ENCODE assay signal across 8 mouse cellular contexts in genomic region chr10:41518508-41518980, GRCm38 (mm10). TPM values are rescaled to one million over a fixed set of nuclear protein-coding genes. Genes with fewer than 3 reads are reported as not detected.
DNase-seq lines count a peak whose midpoint lies in the region; ATAC-seq and TF ChIP-seq lines count a peak whose summit lies in the region.

No protein-coding gene starts in this region.

- WGBS in intestine, postnatal 0 days, result 0% methylated on average over 23 of the region's 23 CpGs
- WGBS in midbrain, embryonic 10.5 days, result under 1% methylated on average over 23 of the region's 23 CpGs
- 0% methylated on average over 23 of the region's 23 CpGs for WGBS in small intestine, adult 2 months

- H3K4me1 ChIP-seq in intestine, postnatal 0 days (replicated peaks; ENCODE audit: control insufficient read depth, insufficient read depth, low read length), result peaks cover 8% of the 10 kb centered on the region
- H3K4me1 ChIP-seq in midbrain, embryonic 10.5 days, result peaks cover 33% of the 10 kb centered on the region
- peaks cover 6% of the 10 kb centered on the region; the same call in 1 of the 2 replicates for H3K4me1 ChIP-seq in small intestine, adult 2 months (ENCODE audit: control insufficient read depth, insufficient read depth, insufficient read length, low read length)

- peak; percentile 59 for ATAC-seq in common myeloid progenitor, adult 5-6 weeks (replicated peaks; ENCODE audit: low read depth, poor library complexity, severe bottlenecking)
- ATAC-seq in intestine, postnatal 0 days, result peak; percentile 79

- DNase-seq in right cerebral cortex, adult 18-20 months, result peak; percentile 47
- DNase-seq in right cerebral cortex, postnatal 25 days, result no peak
- DNase-seq in gastrocnemius, postnatal 25 days, result peak; percentile 77
- peak; percentile 78 for DNase-seq in left cerebral cortex, postnatal 4 days
- DNase-seq in midbrain, embryonic 10.5 days (ENCODE audit: low spot score), result no peak

- intact Hi-C loops in left cerebral cortex, postnatal 4 days (cut with DNase I), result loop anchor here (2.0 to 10.0 kb wide), 2 partner anchors 162 to 776 kb away; no protein-coding TSS in a partner anchor

- peak overlapping the region; percentile 99 for H3K9ac ChIP-seq in intestine, postnatal 0 days (ENCODE audit: low read depth, low read length)

- no peaks in the 10 kb centered on the region for H3K36me3 ChIP-seq in intestine, postnatal 0 days (ENCODE audit: control insufficient read depth, insufficient read depth)
- H3K36me3 ChIP-seq in midbrain, embryonic 10.5 days, result peaks cover 12% of the 10 kb centered on the region
- H3K36me3 ChIP-seq in small intestine, adult 2 months (ENCODE audit: control insufficient read depth, insufficient read depth, low read length), result 0 out of 2 replicates have a peak, but pooled peaks cover 1% of the 10 kb centered on the region

- TF ChIP-seq CTCF in intestine, postnatal 0 days (IDR thresholded peaks at IDR 0.05; ENCODE audit: low read depth), result peak; percentile 82
- peak; percentile 79; the same call in 1 of the 2 replicates for TF ChIP-seq CTCF in small intestine, adult 2 months (IDR thresholded peaks at IDR 0.05; ENCODE audit: extremely low read depth, insufficient read length, insufficient replicate concordance, low read depth, low read length)

- no peaks in the 10 kb centered on the region for H3K9me3 ChIP-seq in intestine, postnatal 0 days (ENCODE audit: control insufficient read depth)
- no peaks in the 10 kb centered on the region for H3K9me3 ChIP-seq in midbrain, embryonic 10.5 days (replicated peaks)

- no peaks in the 10 kb centered on the region for H3K27me3 ChIP-seq in intestine, postnatal 0 days (replicated peaks; ENCODE audit: control insufficient read depth, insufficient read depth, low read length)
- H3K27me3 ChIP-seq in midbrain, embryonic 10.5 days (ENCODE audit: low read depth, poor library complexity, severe bottlenecking), result no peaks in the 10 kb centered on the region
- no peaks in the 10 kb centered on the region for H3K27me3 ChIP-seq in small intestine, adult 2 months (ENCODE audit: control insufficient read depth, insufficient read depth, low read length)

- no peak for TF ChIP-seq POLR2A in small intestine, adult 2 months (IDR thresholded peaks at IDR 0.05; ENCODE audit: low read depth, low read length)

- peak overlapping the region; percentile 97 for H3K4me3 ChIP-seq in intestine, postnatal 0 days (ENCODE audit: low read depth, low read length)
- peak overlapping the region; percentile 74 for H3K4me3 ChIP-seq in midbrain, embryonic 10.5 days
- H3K4me3 ChIP-seq in small intestine, adult 2 months (ENCODE audit: low read depth, low read length), result peak overlapping the region; percentile 81

- peak overlapping the region; percentile 98 for H3K27ac ChIP-seq in intestine, postnatal 0 days (ENCODE audit: low read depth, low read length)
- H3K27ac ChIP-seq in midbrain, embryonic 10.5 days (replicated peaks), result peak overlapping the region; percentile 100
- H3K27ac ChIP-seq in small intestine, adult 2 months (ENCODE audit: insufficient read depth, low read depth, low read length), result peak overlapping the region; percentile 82

- peak overlapping the region; percentile 75 for H3K4me2 ChIP-seq in intestine, postnatal 0 days (replicated peaks; ENCODE audit: low read depth)

RNA-seq across cellular contexts. Expression of gene Cd164, which starts 0.7 kb away (rescaled TPM):
- 128 and 169 TPM in 2 replicates for total RNA-seq in common myeloid progenitor, adult 5-6 weeks (2017)
- total RNA-seq in gastrocnemius, postnatal 25 days (2021), result 100 to 1,000 TPM; 114 to 119 TPM
- 181 and 189 TPM in 2 replicates for polyA plus RNA-seq in intestine, postnatal 0 days (2015; fragmentation: Nextera tagmentation; extraction: Ambion mirVana)
- total RNA-seq in left cerebral cortex, postnatal 4 days (2021), result 10 to 100 TPM; 39.9 to 43.4 TPM
- polyA plus RNA-seq in midbrain, embryonic 10.5 days (2016; fragmentation: Nextera tagmentation; extraction: Ambion mirVana), result 98.5 and 108 TPM in 2 replicates
- polyA plus RNA-seq in small intestine, adult 2 months (2012; rRNA removed), result 56.9 and 81.6 TPM in 2 replicates

RNA-seq across cellular contexts. Expression of gene Ppil6, which starts 28.3 kb away (rescaled TPM):
- total RNA-seq in common myeloid progenitor, adult 5-6 weeks (2017), result 1.0 TPM in 1 of 2 replicates, not detected in the other
- total RNA-seq in gastrocnemius, postnatal 25 days (2021), result not detected
- polyA plus RNA-seq in intestine, postnatal 0 days (2015; fragmentation: Nextera tagmentation; extraction: Ambion mirVana), result 1.0 and 1.3 TPM in 2 replicates
- total RNA-seq in left cerebral cortex, postnatal 4 days (2021), result 1 to 10 TPM; 4.6 to 4.9 TPM
- 0.76 and 1.7 TPM in 2 replicates for polyA plus RNA-seq in midbrain, embryonic 10.5 days (2016; fragmentation: Nextera tagmentation; extraction: Ambion mirVana)
- 0.15 TPM in 1 of 2 replicates, not detected in the other for polyA plus RNA-seq in small intestine, adult 2 months (2012; rRNA removed)

RNA-seq across cellular contexts. Expression of gene Smpd2, which starts 28.4 kb away (rescaled TPM):
- total RNA-seq in common myeloid progenitor, adult 5-6 weeks (2017), result 12.9 and 15.4 TPM in 2 replicates
- total RNA-seq in gastrocnemius, postnatal 25 days (2021), result 10 to 100 TPM in 1 of 2 experiments, 1 to 10 TPM in 1; 9.5 to 12.0 TPM
- 65.1 and 65.8 TPM in 2 replicates for polyA plus RNA-seq in intestine, postnatal 0 days (2015; fragmentation: Nextera tagmentation; extraction: Ambion mirVana)
- total RNA-seq in left cerebral cortex, postnatal 4 days (2021), result 10 to 100 TPM; 20.1 to 21.9 TPM
- polyA plus RNA-seq in midbrain, embryonic 10.5 days (2016; fragmentation: Nextera tagmentation; extraction: Ambion mirVana), result 68.7 and 72.2 TPM in 2 replicates
- polyA plus RNA-seq in small intestine, adult 2 months (2012; rRNA removed), result 49.9 and 121 TPM in 2 replicates

RNA-seq across cellular contexts. Expression of gene Mical1, which starts 42.4 kb away (rescaled TPM):
- 25.5 and 31.6 TPM in 2 replicates for total RNA-seq in common myeloid progenitor, adult 5-6 weeks (2017)
- 1 to 10 TPM; 6.9 to 8.1 TPM for total RNA-seq in gastrocnemius, postnatal 25 days (2021)
- polyA plus RNA-seq in intestine, postnatal 0 days (2015; fragmentation: Nextera tagmentation; extraction: Ambion mirVana), result 32.2 and 37.7 TPM in 2 replicates
- total RNA-seq in left cerebral cortex, postnatal 4 days (2021), result 10 to 100 TPM; 75.8 to 82.1 TPM
- polyA plus RNA-seq in midbrain, embryonic 10.5 days (2016; fragmentation: Nextera tagmentation; extraction: Ambion mirVana), result 49.1 and 53.7 TPM in 2 replicates
- 78.0 and 164 TPM in 2 replicates for polyA plus RNA-seq in small intestine, adult 2 months (2012; rRNA removed)

Comparison
In these comparisons a context has a peak if more than half of its experiments do, and no peak if none do; other contexts are left out.
1. DNase-seq: peak in right cerebral cortex, adult 18-20 months (single experiment), gastrocnemius, postnatal 25 days (single experiment) and left cerebral cortex, postnatal 4 days (single experiment); none in right cerebral cortex, postnatal 25 days (single experiment) and midbrain, embryonic 10.5 days (single experiment).
2. Peak in every context shown above with its lines, with median percentiles within 50 percentile points of each other: H3K27ac ChIP-seq and H3K4me3 ChIP-seq.